Mouse (Mus musculus): ENCODE results near the gene Rpp40. TPM values are rescaled to one million over a fixed set of nuclear protein-coding genes. Genes with fewer than 3 reads are reported as not detected.

Gene Rpp40
- polyA plus RNA-seq, 1 experiment from 2014 or later, result 6.5 TPM

DNA sequence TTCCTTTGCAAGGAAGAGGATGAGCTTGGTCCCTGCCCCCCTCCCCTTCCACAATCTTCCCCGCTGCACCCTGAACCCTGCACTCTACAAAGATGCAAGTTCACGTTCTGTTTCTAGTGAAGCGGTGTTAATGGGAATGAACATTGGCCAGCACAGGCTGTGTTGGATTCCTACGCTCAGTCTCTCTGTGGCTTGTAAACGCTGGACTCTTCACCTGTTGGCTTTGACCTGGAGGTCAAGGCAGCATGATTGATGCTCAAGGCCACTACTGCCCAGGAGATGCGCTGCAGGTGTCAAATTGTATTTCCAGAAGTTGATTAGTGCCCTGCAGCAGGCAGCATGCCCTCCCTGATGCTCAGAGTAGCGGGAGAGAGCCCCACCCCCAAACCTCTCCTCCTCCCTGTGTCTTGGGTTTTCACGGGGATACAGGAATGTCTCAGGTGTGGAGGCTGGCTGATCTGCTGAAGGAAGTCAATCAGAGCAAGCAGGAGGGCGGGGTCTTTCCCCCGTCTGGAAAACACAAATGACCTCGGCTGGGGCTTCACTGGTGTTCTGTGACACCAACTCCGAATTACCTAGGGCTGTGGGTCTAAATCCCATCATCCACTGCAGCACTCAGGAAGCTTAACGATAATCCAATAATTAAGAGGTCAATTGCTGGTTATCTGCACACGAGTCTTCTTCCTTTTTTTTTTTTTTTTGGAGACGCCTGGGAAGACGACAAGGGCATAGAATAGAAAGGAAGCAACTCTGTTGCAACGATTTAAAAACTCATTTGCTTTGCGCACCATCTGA lies 33.9 kb upstream of the Rpp40 start:
- DNase-seq (ENCODE audit: low spot score) (no peak), ATAC-seq (no peak)
- no peaks in the 10 kb centered on the region for H3K36me3 ChIP-seq (ENCODE audit: insufficient read depth, low read length)
- H3K4me3 ChIP-seq (ENCODE audit: low read depth, low read length), result no peak overlapping the region
- no peaks in the 10 kb centered on the region for H3K9me3 ChIP-seq (ENCODE audit: low read length)
- H3K4me1 ChIP-seq (ENCODE audit: insufficient read depth, low read depth, low read length), result no peaks in the 10 kb centered on the region
- TF ChIP-seq CTCF (IDR thresholded peaks at IDR 0.05) (no peak), EP300 (IDR thresholded peaks at IDR 0.05) (no peak)
- no peaks in the 10 kb centered on the region for H3K27me3 ChIP-seq (replicated peaks; ENCODE audit: insufficient read depth, low read length)
- WGBS, result 55% methylated on average over 18 of the region's 18 CpGs
- no peak overlapping the region for H3K9ac ChIP-seq (replicated peaks; ENCODE audit: low read depth)
- H3K4me2 ChIP-seq (replicated peaks; ENCODE audit: low read depth, low read length), result no peak overlapping the region
- H3K27ac ChIP-seq (ENCODE audit: low read length), result no peak overlapping the region

DNA sequence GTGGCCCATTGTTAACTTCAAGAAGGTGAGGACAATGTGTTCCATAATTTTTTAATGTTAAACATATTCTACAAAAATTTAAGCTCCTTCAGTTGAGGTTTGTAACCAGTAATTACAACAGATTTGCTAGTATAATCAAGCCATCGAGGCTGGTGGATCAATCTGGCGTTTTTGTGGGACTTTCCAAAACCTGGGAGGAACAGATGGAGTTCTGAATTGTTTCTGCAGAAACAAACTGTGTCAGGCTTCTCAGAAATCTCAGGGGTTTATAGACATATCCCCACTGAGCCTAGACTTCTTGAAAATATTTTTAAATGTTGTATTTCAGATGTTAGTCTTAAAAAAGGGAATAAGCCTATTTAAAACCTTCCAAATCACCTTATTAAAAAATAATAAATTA lies 31.8 kb upstream of the Rpp40 start:
- H3K9me3 ChIP-seq (ENCODE audit: low read length), result no peaks in the 10 kb centered on the region
- H3K4me1 ChIP-seq (ENCODE audit: insufficient read depth, low read depth, low read length), result no peaks in the 10 kb centered on the region
- no peaks in the 10 kb centered on the region for H3K27me3 ChIP-seq (replicated peaks; ENCODE audit: insufficient read depth, low read length)
- ATAC-seq (no peak), DNase-seq (ENCODE audit: low spot score) (no peak)
- H3K4me2 ChIP-seq (replicated peaks; ENCODE audit: low read depth, low read length), result no peak overlapping the region
- 82% methylated on average over 2 of the region's 2 CpGs for WGBS
- H3K36me3 ChIP-seq (ENCODE audit: insufficient read depth, low read length), result no peaks in the 10 kb centered on the region
- no peak overlapping the region for H3K4me3 ChIP-seq (ENCODE audit: low read depth, low read length)
- TF ChIP-seq CTCF (IDR thresholded peaks at IDR 0.05), result no peak
- TF ChIP-seq EP300 (IDR thresholded peaks at IDR 0.05), result no peak
- H3K27ac ChIP-seq (ENCODE audit: low read length), result no peak overlapping the region
- no peak overlapping the region for H3K9ac ChIP-seq (replicated peaks; ENCODE audit: low read depth)

DNA sequence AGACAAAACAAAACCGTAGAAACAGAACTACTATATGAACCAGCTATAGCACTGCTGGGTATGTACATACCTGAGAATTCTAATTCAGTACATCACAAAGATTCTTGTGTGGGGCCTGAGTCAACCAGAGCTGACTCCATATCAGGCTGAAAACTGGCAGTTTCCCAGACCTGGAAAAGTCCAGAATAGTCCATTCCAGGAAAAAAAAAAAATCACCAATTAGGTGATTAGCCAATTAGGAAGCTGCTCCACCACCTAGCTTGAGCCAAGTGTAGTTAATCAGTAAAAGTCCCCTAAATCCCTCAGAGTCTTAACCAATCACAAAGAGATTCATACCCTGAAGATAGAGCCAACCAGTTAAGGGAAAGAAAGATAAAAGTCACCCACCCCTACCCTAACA lies 5.3 kb upstream of the Rpp40 start:
- Histone ChIP-seq H3K27ac (ENCODE audit: low read length) (no peak overlapping the region), H3K9me3 (ENCODE audit: low read length) (no peaks in the 10 kb centered on the region), H3K9ac (replicated peaks; ENCODE audit: low read depth) (no peak overlapping the region), H3K4me1 (ENCODE audit: insufficient read depth, low read depth, low read length) (no peaks in the 10 kb centered on the region), H3K27me3 (replicated peaks; ENCODE audit: insufficient read depth, low read length) (no peaks in the 10 kb centered on the region), H3K36me3 (ENCODE audit: insufficient read depth, low read length) (no peaks in the 10 kb centered on the region), H3K4me3 (ENCODE audit: low read depth, low read length) (no peak overlapping the region), H3K4me2 (replicated peaks; ENCODE audit: low read depth, low read length) (no peak overlapping the region)
- ATAC-seq (no peak), DNase-seq (ENCODE audit: low spot score) (no peak)
- 86% methylated on average over 1 of the region's 1 CpGs for WGBS
- no peak for TF ChIP-seq CTCF (IDR thresholded peaks at IDR 0.05)
- no peak for TF ChIP-seq EP300 (IDR thresholded peaks at IDR 0.05)

DNA sequence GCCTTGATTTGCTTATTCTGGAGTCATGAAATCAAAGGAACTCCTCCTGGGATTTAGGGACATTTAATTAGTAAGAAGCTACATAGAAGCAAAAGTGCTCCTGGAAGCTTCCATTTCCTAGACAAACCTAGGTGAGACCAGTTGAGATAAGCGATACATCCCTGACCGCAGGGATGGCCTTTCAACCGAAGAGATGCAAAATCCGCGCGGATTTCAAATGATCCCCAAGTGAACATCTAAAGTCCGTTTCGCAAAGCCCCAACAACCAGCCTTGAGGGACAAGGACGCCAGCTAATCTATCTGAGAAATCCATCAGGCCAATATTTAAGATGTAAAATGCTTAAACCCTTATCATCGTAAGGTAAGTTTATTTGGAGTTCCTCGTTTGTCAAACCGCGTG lies 781 bp downstream of the Rpp40 start:
- Histone ChIP-seq H3K27me3 (replicated peaks; ENCODE audit: insufficient read depth, low read length) (no peaks in the 10 kb centered on the region), H3K4me3 (ENCODE audit: low read depth, low read length) (peak overlapping the region; percentile 55), H3K9me3 (ENCODE audit: low read length) (no peaks in the 10 kb centered on the region), H3K27ac (ENCODE audit: low read length) (no peak overlapping the region), H3K9ac (replicated peaks; ENCODE audit: low read depth) (peak overlapping the region; percentile 35; the same call in 1 of the 2 replicates), H3K36me3 (ENCODE audit: insufficient read depth, low read length) (no peaks in the 10 kb centered on the region), H3K4me1 (ENCODE audit: insufficient read depth, low read depth, low read length) (no peaks in the 10 kb centered on the region), H3K4me2 (replicated peaks; ENCODE audit: low read depth, low read length) (peak overlapping the region; percentile 73)
- no peak for TF ChIP-seq EP300 (IDR thresholded peaks at IDR 0.05)
- TF ChIP-seq CTCF (IDR thresholded peaks at IDR 0.05), result no peak
- ATAC-seq, result no peak
- under 1% methylated on average over 13 of the region's 13 CpGs for WGBS
- peak; percentile 32 for DNase-seq (ENCODE audit: low spot score)

DNA sequence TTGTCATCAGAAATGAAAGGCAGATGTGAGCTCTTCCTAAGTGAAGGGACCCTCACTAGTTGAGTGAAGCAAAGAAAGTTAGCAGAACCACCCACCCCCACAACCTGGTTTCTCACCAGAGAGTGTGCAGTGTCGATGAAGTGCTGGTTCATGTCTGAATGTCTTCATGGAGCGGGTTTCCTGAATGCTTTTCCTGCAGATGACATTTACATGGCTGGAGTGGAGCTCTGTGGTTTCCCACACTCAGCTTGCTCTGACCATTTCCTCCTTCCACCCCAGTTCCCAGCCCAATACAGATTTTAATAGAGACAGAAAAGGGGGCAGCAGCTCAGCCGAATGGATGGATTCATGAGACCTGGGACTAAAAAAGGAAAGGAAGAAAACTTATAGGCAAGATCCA lies 13.3 kb downstream of the Rpp40 start:
- H3K4me2 ChIP-seq (replicated peaks; ENCODE audit: low read depth, low read length), result no peak overlapping the region
- 79% methylated on average over 3 of the region's 3 CpGs for WGBS
- H3K27ac ChIP-seq (ENCODE audit: low read length), result no peak overlapping the region
- ATAC-seq (no peak), DNase-seq (ENCODE audit: low spot score) (no peak)
- H3K4me1 ChIP-seq (ENCODE audit: insufficient read depth, low read depth, low read length), result no peaks in the 10 kb centered on the region
- H3K9ac ChIP-seq (replicated peaks; ENCODE audit: low read depth), result no peak overlapping the region
- H3K9me3 ChIP-seq (ENCODE audit: low read length), result no peaks in the 10 kb centered on the region
- H3K36me3 ChIP-seq (ENCODE audit: insufficient read depth, low read length), result no peaks in the 10 kb centered on the region
- no peaks in the 10 kb centered on the region for H3K27me3 ChIP-seq (replicated peaks; ENCODE audit: insufficient read depth, low read length)
- no peak overlapping the region for H3K4me3 ChIP-seq (ENCODE audit: low read depth, low read length)
- TF ChIP-seq CTCF (IDR thresholded peaks at IDR 0.05) (no peak), EP300 (IDR thresholded peaks at IDR 0.05) (no peak)

DNA sequence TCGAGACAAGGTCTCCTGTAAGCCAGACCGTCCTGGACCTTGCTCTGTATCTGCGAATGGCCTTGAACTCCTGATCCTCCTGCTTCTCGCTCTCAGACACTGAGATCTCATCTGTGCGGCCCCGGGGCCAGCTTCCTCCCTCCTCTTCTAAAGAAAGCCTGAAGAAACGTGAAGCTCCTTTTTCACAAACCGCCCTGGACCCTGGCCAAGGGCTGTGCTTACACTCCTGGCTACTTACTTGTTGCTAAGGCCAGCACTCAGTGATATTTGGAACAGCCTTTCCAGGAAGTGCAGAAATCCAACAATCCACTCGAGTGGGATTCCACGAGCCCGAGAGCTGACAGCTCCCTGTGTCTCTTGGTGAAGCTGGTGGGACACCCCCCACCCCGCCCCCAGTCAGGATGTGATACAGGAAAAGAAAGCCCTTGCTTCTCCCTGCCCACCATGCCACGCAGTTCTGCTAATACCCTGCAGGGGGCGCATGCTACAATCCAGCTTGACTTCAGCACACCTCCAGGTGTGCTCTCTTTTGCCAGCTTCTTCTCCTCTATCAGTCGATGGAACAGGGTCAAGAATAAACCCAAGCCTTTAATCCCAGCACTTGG lies 19.9 kb downstream of the Rpp40 start:
- Histone ChIP-seq H3K4me1 (ENCODE audit: insufficient read depth, low read depth, low read length) (no peaks in the 10 kb centered on the region), H3K4me3 (ENCODE audit: low read depth, low read length) (no peak overlapping the region), H3K36me3 (ENCODE audit: insufficient read depth, low read length) (no peaks in the 10 kb centered on the region), H3K9ac (replicated peaks; ENCODE audit: low read depth) (no peak overlapping the region), H3K27ac (ENCODE audit: low read length) (no peak overlapping the region), H3K4me2 (replicated peaks; ENCODE audit: low read depth, low read length) (peak overlapping the region; percentile 30), H3K9me3 (ENCODE audit: low read length) (no peaks in the 10 kb centered on the region), H3K27me3 (replicated peaks; ENCODE audit: insufficient read depth, low read length) (no peaks in the 10 kb centered on the region)
- no peak for TF ChIP-seq EP300 (IDR thresholded peaks at IDR 0.05)
- peak; percentile 79 for TF ChIP-seq CTCF (IDR thresholded peaks at IDR 0.05)
- ATAC-seq, result peak; percentile 32; the same call in 1 of the 2 replicates
- WGBS, result 18% methylated on average over 15 of the region's 15 CpGs
- peak; percentile 50 for DNase-seq (ENCODE audit: low spot score)
